Mouse (Mus musculus): Measurements from ENCODE around the gene Ccdc162. TPM values are rescaled to one million over a fixed set of nuclear protein-coding genes. Genes with fewer than 3 reads are reported as not detected.

Gene Ccdc162
- total RNA-seq, 2 experiments from 2014 or later: 1.7 to 2.3 TPM

- no peak for DNase-seq (ENCODE audit: low spot score in 2 of 2)
Observed at GRCm38 (mm10) chr10:41543439-41543838, 173.0 kb downstream of the Ccdc162 start.

- no peak for DNase-seq (ENCODE audit: low spot score in 2 of 2)
Observed at GRCm38 (mm10) chr10:41542057-41542456, 174.4 kb downstream of the Ccdc162 start.

GRCm38 (mm10) chr10:41538986-41539385 is 177.4 kb downstream of the Ccdc162 start:
- no peak for DNase-seq (ENCODE audit: low spot score in 2 of 2)

- DNase-seq (ENCODE audit: low spot score in 2 of 2): no peak
Observed at GRCm38 (mm10) chr10:41537983-41538330, 178.5 kb downstream of the Ccdc162 start.

- no peak for DNase-seq (ENCODE audit: low spot score in 2 of 2)
Observed at GRCm38 (mm10) chr10:41537226-41537982, 179.0 kb downstream of the Ccdc162 start.

- no peak for DNase-seq (ENCODE audit: low spot score in 2 of 2)
Observed at GRCm38 (mm10) chr10:41536714-41537113, 179.7 kb downstream of the Ccdc162 start.

- no peak for DNase-seq (ENCODE audit: low spot score in 2 of 2)
Observed at GRCm38 (mm10) chr10:41535991-41536390, 180.4 kb downstream of the Ccdc162 start.

GRCm38 (mm10) chr10:41529972-41530371 is 186.5 kb downstream of the Ccdc162 start:
- no peak for DNase-seq (ENCODE audit: low spot score in 2 of 2)

- no peak for DNase-seq (ENCODE audit: low spot score in 2 of 2)
Observed at GRCm38 (mm10) chr10:41525696-41526095, 190.7 kb downstream of the Ccdc162 start.

GRCm38 (mm10) chr10:41523386-41523785 is 193.0 kb downstream of the Ccdc162 start:
- DNase-seq (ENCODE audit: low spot score in 2 of 2): no peak

- no peak for DNase-seq (ENCODE audit: low spot score in 2 of 2)
Observed at GRCm38 (mm10) chr10:41520410-41520673, 196.1 kb downstream of the Ccdc162 start.

GRCm38 (mm10) chr10:41519640-41520409 is 196.6 kb downstream of the Ccdc162 start:
- DNase-seq (ENCODE audit: low spot score in 2 of 2): peak; percentile 13 to 30

- DNase-seq (ENCODE audit: low spot score in 2 of 2): peak; percentile 82 to 94
Observed at GRCm38 (mm10) chr10:41518981-41519618, 197.3 kb downstream of the Ccdc162 start, which contains the start of gene Cd164. Cd164 (plus strand) TSS chr10:41519414.

- DNase-seq (ENCODE audit: low spot score in 2 of 2): peak; percentile 30 to 81
Observed at GRCm38 (mm10) chr10:41518508-41518980, 197.9 kb downstream of the Ccdc162 start.

- DNase-seq (ENCODE audit: low spot score in 2 of 2): no peak
Observed at GRCm38 (mm10) chr10:41514921-41515320, 201.5 kb downstream of the Ccdc162 start.

- DNase-seq (ENCODE audit: low spot score in 2 of 2): no peak
Observed at GRCm38 (mm10) chr10:41514301-41514700, 202.1 kb downstream of the Ccdc162 start.

GRCm38 (mm10) chr10:41509160-41509559 is 207.3 kb downstream of the Ccdc162 start:
- DNase-seq (ENCODE audit: low spot score in 2 of 2): no peak

- peak; percentile 63 to 88 for DNase-seq (ENCODE audit: low spot score in 2 of 2)
Observed at GRCm38 (mm10) chr10:41505446-41505845, 211.0 kb downstream of the Ccdc162 start.

GRCm38 (mm10) chr10:41504996-41505395 is 211.4 kb downstream of the Ccdc162 start:
- DNase-seq (ENCODE audit: low spot score in 2 of 2): no peak

GRCm38 (mm10) chr10:41500941-41501340 is 215.5 kb downstream of the Ccdc162 start:
- peak in 1 of 2 experiments; percentile 44 for DNase-seq (ENCODE audit: low spot score in 2 of 2)

- DNase-seq (ENCODE audit: low spot score in 2 of 2): no peak
Observed at GRCm38 (mm10) chr10:41491111-41491510, 225.3 kb downstream of the Ccdc162 start.

GRCm38 (mm10) chr10:41490518-41490873 is 225.9 kb downstream of the Ccdc162 start:
- DNase-seq (ENCODE audit: low spot score in 2 of 2): no peak
